Mouse (Mus musculus) cerebellum, postnatal 4 days (tissue): ENCODE results near the gene Efna1.
A peak's percentile ranks its signal among the peaks of the same experiment; 100 is the strongest.

Experiments used
- DNase-seq, 2 experiments: peaks; one replicate each; pipeline ENCODE4 v3.0.0; 2022; ENCODE audit warnings: low spot score in 2 of 2, mixed read lengths in 1 of 2

Gene Efna1

DNA sequence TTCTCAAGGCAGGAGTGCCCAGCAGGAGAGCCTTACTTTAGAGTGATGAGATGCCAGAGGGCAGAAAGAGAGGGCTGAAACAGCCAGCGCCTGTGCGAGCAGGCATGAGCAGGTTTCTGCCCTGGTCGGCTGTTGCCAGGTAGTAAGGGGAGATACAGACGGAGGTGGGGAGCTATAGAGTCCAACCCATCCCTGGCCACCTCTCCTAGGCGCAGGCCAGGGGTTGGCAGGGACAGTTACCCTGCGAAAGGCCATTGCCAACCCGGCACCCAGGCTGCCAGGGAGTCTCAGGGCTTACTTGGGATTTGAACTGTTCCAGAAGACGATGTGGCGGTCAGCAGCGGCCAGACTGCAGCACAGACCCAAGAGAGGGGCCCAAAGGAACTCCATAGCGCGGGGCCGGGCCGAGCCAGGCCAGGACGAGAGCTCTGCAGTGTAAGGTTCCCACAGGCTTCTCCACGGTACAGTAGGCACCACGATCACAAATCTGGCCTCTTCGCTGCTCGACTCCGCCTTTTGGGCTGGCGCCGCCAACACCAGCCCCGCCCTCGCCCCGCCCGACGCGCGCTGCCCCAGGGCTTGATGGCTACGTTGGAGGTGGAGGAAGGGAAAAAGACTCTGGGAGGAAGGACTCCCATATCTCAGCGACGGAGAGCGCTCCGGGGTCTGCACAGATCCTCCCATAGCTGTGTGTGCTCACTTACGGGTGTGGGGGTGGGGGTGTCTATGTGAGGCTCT, 1.6 kb downstream of the Efna1 start:
- peak; percentile 57 to 78 for DNase-seq

DNA sequence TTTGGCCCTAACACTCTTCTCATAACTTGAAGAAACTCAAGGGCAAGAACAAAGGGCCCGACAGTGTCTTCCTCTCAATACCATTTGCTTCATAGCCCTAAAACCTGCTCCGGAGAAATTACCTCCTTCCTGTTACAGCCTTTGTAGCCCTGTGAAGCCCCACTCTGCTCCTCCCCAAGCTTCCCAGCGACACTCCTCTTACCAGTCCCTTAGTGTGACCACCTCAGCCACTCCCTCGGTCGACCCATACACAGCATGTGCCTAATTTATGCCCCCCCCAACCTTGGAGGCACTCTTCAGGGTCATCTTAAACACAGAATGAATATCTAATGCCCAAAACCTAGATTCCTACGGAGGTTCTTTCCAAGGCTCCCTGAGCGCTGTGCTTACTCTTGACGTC, 2.3 kb downstream of the Efna1 start:
- DNase-seq, result no peak

DNA sequence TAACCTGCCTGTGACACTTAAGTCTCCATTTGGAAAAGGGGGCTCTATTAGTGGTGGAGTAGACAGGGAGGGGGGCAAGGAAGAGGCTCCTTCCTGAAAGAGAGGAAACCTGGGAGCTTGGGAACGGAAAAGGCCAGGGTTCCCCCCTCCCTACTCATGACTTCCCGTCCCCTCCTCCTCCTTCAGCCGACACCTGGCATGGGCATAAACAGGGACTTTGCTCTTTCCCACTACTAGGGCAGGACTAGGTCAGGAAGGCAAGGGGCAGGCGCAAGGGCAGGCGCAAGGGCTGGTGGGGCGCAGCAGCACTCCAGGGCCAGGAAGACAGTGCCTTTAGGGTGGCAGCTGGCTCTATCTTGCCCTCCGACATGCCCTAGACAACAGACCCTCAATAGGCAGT, 2.8 kb downstream of the Efna1 start:
- no peak for DNase-seq

DNA sequence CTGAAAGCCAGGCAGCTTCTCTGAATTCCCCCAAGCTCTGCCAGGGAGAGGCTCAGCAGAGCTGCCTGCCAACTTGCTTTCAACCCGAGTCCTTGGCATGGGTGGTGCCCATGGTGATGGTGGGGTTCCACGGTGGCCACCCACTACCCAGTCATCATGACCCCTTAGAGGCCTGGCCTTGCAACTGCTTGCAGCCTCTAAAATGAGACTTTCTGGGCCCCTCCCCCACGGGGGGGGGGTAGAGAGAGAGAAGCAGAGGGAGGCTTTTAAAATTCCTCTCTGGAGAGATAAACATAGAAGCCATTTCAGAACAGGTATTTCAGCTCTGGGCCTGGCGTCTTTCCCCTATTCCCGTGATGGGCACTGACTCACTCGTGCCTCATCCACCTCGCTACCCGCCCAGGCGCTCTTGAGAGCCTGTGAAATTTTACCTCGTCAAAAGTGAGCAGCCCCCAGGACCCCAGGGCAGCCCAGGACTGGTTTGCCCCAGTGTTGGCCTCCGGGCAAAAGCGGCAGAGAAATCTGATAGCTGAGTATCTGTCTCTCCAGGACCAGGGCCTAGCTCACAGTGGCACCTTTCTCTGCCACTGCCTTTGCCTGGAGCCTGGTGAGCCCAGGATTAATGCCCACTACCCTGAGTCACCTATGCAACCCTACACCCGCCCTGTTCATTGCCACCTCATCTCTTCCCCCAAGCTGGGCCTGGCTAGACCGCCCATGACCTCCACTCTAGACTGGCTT, 3.5 kb downstream of the Efna1 start:
- DNase-seq, result no peak

DNA sequence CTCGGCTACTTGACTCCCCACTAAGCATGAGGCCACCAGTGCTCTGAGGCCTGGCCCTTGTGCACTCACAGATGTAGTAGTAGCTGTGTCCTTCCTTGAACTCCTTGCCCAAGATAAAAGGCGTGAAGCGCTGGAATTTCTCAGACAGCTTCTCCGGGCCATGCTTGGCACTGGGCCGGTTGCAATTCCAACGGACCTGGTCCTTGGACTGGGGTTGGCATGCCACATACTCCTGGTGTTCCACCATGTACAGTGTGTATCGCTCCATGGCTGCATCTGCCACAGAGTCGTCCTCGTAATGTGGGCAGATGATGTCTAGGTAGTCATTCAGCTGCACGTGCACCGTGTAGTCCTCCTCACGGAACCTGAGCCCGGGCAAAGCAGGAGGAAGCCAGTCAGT, 4.9 kb downstream of the Efna1 start:
- no peak for DNase-seq

DNA sequence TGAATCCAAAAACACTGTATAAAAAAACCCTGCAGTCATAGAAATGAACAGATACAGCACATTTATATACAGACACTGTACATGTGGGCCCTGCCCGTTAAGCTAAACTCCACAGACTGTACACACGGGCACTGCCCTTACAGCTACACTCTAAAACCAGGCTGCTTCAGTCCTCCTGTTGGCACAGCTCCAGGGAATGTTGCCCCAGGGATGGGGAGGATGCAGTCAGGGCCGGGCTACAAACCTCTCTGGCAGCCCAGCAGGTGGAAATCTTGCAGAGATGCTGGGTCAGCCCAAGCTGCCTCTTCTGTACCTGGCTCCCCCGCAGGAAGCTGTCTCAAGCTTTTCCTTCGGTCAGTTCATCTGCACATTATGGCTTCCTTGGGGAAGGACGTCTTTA, 9.2 kb downstream of the Efna1 start:
- no peak for DNase-seq

DNA sequence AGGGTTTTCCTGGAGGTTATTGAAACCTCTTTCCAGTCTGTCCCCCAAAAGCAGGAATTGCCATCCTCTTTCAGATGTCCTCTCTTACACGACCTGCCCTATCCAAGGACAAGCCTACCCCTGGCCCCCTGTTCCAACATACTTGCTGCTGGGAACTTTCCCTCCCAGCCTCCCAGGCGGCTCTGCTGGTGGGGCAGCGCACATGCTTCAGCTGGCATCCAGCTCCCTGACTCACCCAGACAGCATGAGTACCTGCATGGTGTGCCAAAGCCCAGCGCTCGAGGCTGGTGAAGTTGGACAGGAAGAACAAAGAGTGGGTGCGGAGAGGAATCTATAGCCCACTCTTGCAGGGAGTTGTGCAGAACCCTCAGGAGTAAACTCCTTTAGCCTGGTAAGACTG, 10.1 kb downstream of the Efna1 start:
- no peak for DNase-seq

DNA sequence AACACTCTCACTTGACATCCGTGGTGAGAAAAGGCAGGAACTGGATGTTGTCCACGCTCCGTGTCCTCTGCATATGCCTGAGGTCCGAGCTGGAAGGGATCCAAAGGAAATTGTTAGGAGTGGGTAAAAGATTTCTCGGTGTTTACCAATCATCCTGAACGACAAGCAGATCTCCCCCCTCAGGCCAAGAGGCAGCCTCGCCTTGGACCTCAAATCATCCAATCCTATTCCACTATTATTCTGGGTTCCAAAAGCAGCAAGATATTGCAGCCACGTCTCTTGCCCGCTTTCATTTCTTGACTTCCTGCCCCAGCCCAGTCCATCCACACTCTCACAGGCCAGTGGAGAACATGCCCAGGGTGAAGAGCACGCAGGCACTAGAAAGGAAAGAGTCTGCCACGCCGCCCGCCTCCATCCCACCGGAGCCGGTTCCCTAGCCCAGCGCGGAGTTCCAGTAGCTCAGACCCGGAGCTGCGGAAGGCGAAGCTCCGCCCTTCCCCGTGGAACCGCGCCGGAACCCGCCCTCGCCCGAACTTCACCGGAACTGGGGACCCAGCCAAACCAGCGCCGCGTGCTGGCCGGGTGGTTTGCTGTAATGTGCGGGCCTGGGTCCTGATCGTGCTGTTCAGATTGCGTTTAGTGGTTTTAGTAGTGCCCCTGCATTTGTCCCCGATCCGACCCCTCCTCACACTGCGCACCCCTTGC, 10.7 kb downstream of the Efna1 start, which contains the start of gene Slc50a1:
Gene Slc50a1, minus strand, starts transcription at position 520 of the 705 bp plus-strand sequence.
- peak; percentile 72 to 82 for DNase-seq

DNA sequence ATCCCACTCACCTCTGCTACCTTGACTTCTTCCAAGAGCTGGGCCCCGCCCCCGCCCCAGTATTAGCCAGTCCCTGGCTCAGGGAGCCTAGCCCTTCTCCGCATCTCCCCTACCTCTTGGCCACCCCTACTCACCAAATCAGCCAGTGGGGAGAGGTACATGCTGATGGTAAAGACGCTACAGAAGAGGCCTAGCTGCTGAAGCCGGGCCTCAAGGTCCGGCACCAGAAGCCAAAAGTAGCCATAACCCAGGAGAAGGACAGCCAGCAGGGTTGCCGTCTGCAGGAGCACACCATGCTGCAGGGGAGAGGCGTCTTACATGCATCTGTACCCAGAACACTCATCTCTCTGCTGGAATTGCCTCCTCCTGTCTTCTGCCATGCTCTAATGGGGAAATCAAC, 12.0 kb downstream of the Efna1 start:
- no peak for DNase-seq

DNA sequence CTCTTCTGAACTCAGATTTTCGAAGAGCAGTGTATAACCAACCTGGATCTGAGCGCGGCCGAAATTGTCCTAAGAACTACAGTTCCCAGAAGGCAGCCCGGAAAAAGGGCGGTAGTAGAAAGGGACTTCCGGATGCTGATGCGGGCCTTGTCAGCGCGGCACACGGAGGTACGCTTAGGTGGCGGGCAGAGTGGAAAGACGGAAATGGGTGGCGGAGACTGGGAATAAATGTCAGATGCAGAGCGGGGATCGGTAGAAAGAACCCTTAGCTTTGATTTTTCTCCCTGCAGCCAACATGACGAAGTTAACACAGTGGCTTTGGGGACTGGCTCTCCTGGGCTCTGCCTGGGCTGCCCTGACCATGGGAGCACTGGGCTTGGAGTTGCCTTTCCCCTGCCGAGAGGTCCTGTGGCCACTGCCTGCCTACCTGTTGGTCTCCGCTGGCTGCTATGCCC, 14.5 kb downstream of the Efna1 start:
- peak in 1 of 2 experiments; percentile 70 for DNase-seq

DNA sequence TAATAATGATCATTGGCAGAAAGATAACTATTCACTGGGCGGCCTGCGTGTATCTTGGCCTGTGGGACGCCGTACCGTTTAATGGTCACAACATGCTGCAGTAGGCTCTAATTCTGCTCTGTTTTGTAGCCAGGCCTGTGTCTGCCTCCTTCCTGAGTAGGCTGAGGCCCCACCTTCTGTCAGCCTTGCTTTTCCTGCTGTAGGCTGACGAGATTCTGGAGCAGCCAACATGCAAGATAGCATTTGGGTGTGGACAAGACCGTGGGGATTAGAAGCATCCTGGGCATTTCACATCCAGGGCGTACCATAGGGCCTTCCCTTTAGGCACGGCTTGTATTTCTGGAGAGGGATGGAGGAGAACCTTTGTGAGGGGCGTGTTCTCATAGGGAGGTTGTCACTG, 18.5 kb downstream of the Efna1 start:
- DNase-seq, result no peak

DNA sequence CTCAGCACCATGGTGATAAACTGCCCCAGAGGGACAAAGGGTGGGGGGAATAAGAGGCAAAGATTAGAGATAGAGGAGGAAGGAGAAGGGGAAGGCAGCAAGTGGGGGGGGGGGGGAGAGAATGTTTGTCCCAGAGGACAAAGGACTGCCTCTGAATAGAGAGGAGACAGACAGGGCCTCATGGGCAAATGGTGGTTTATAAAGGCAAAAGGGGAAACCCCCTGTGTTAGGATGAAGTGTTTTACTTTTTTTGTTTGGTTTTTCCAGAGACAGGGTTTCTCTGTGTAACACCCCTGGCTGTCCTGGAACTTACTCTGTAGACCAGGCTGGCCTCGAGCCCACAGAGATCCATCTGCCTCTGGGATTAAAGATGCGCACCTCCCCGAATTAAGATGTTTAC, 20.7 kb downstream of the Efna1 start:
- DNase-seq, result no peak

DNA sequence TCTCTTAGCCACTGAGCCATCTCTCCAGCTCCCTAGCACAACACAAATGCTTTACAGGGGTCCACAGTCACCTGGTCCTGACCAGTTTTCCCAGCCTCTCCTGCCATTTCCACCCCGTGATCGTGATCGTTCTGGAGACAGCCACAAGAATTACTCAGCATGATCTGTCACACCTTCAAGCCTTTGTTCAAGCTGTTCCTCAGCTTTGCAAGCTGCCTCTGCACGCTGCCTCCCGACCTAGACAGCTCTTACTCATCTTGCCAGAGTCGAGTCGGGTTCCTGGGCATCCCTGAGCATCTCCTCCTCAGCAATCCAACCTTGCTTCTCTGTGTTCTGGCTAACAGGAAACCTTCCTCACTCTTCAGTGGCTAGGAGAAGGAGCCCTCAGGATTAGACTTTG, 21.9 kb downstream of the Efna1 start, which contains the start of gene Dpm3:
Gene Dpm3, plus strand, starts transcription at position 283 of the 400 bp plus-strand sequence.
- DNase-seq, result no peak

DNA sequence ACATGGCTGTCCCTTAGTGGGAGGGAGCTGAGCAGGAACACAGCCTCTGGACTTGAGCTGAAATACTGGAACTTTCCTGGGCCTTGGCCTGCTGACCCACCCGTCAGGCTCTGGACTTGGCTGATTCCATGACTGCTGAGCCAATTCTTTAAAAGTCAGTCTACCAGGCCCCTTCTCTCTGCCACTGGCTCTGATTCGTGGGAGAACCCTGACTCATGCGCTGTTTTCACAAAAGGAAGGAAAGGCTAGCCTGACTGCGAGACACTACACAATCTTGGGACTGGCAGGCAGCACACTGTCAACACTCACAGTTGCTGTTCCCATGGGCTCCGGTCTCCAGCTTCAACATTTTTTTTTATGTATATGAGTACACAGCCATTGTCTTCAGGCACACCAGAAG, 24.8 kb downstream of the Efna1 start:
- no peak for DNase-seq

DNA sequence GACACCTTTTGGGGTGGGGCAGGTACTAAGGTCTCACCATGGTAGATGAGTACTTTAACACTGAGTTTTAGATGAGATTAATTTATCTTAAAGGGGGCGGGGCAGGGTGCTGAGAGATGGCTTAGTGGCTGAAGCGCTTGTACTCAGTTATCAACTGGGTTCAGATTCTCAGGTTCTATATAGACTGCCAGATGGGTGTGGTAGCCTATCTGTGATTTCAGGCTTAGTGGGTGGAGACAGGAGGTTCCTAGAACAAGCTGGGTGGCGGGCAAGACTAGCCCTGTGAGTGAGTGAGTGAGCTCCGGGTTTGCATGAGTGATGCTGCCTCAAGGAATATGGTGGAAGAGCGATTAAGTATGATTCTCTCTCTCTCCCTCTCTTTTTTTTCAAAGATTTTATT, 25.9 kb downstream of the Efna1 start:
- no peak for DNase-seq

DNA sequence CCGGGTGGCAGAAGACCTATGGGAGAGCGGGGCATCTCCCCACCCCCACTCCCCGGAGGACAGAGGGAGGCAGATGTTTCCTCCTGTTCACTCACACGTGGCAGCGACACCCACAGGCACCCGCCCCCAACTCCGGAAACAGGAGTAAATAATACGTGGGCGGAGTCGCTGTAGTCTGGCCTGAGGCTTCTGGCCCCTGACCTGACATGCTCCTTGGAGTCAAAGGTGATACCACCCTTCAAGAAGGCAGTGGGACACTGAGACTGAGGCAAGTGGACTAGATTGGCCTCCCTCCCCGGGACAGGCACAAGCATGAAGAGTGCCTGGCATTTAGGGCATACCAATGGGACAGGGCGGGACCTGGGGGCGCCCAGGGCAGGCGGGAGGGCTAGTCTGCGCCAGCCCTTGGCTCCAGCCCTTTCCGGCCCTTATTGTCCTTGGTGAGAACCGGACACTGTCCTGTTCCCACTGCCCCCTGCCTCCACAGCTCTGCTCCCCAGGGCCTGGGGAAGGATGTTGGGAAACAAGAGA, 29.5 kb downstream of the Efna1 start:
- DNase-seq, result no peak

DNA sequence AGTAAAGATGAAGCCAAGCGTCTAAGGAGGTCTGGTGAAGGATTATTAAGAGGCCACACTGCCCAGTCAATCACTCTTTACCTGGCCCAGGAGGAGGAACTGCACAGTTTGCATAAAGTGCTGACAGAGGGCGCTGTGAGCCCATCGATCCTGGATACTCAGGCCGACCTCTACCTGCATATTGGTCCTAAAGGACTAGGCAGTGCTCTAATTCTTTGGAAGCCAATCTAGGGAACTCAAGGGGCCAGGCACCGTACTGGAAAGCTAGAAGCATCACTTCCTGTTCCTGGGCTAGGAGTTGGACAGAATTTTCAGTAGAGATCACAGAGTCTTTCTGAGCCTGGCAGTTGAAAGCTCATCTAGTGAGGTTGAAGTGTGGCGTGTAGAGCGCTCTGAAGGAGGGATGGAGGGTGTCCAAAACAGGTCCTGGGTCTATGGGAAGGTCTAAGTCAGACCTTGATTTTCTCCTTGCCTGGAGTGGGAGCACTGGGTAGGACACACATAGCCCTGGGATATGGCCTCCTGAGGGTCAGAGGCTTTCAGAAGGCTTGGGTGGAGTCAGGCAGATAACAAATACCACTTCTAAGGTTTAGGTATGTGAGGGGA, 30.4 kb downstream of the Efna1 start:
- peak in 1 of 2 experiments; percentile 56 for DNase-seq

DNA sequence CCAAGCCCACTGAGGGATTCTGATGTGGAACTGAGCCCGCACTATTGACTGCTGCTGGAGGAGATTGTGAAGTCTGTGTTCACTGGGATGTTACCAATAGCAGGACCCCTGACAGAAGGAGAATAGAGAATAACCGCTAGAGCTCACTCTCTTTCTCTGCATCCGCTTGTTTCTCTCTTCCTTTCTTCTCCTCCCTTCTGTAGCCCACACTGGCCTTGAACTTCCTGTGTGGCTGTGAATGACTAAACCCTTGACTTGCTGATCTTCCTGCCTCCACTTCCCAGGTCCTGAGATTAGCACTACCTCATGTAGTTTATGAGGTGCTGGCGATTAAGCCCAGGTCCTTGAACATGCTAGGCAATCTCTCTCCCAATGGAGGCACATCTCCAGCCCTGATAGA, 33.5 kb downstream of the Efna1 start:
- DNase-seq, result no peak

DNA sequence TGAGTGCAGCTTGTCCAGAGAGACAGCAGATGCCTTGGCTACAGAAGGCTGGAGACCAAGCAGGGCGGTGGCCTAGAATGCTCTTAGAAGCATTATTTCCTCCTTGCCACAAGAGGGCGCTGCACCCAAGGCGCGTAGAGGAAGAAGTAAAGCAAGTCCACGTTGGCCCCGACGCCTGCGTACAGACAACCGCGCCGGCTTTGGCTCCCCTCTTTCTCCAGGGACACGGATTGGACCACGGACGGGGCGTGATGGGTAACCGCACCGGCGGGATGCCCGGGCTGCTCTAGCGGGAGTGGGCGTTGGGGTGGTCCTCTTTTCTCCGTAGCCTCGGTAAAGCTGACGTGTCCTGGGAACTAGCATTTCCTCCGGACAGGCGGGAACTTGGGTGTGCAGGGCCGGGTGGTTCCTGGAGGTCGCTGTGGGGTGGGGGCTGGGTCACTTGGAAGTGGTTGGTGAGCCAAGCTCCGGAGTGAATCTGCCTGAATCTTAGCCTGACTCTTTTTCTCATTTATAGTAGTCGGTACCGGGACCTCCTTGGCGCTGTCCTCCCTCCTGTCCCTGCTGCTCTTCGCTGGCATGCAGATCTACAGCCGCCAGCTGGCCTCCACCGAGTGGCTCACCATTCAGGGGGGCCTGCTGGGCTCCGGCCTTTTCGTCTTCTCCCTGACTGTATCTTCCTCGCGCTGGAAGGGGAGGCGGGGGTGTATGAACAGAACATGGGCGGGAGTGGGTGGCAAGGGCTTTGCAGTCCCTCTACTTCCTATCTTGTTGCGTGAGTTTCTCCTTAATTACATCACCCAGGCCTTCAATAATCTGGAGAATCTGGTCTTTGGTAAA, 34.5 kb downstream of the Efna1 start, which contains the start of gene Trim46:
Gene Trim46, minus strand, starts transcription at position 49 of the 840 bp plus-strand sequence.
- DNase-seq, result peak; percentile 80 to 86

DNA sequence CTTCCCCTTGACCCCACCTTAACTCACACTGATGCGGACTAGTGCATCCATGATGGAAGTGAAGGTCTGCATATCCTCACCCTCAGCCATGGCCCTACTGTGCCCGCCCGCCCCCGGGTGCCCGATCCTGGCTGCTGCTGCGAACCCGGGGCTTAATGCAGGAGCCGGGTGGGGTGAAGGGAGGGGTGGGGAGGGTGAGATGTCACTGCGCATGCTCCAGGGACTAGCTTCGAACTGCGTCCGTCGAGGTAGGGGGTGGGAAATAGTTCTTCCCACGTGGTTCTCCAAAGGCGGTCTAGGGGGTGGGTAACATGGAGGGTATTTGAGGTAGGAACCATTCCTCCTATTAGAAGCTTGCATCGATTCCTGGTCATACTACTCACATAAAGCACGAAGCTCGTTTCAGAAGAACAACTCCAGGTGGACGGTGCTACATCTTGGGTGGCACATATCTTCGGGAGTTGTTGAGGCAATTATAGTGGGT, 35.2 kb downstream of the Efna1 start, which contains the start of gene Krtcap2:
Gene Krtcap2, plus strand, starts transcription at position 279 of the 484 bp plus-strand sequence.
- peak in 1 of 2 experiments; percentile 63 for DNase-seq
